Mouse (Mus musculus): Measurements from ENCODE around the gene Tnks2.

Gene Tnks2

DNA sequence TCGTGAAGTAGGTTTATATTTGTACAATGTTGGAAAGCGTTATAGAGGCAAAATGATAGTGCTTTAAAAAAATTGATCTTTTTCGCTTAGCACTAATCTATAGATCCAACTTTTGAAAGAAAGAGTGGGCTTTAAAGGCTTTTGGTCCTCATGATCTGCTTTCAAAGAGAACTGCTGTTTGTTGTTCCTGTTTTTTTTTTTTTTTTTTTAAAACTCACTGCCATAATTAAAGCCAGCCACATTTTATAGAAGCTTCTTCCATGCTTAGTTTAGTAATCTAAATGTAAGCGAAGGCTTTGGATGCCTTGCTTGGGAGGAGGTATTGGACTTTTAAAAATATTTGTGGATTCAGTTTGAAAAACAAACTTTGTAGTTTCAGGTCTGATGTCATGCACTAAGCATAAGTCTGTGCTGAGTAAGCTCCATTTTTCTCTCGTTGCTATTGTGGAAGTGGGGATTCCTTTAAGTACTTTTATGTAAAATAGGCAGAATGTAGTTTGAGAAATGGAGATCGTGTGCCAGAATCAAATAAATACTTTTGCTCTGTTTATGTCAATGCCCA lies 93.8 kb downstream of the Tnks2 start:
- intact Hi-C loops (cut with DNase I) = no loop called here

DNA sequence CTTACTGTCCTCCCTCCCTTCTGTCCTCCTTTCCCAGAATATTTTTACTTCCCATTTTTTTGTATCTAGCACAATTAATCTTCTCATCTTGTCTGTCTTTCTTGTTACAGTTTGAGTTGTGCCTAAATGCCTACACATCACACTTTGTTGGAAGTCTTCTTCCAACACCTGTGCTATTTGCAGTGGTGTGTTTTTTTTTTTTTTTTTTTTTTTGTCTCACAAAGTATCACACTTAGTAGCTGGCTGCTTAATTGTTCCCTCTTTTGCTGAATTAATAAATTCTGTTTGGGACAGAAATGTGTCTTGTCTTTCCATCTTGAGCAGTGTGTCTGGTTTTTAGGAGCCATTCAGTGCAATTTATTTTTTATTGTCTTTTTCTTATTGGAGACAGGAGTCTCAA lies 95.8 kb downstream of the Tnks2 start:
- intact Hi-C loops (cut with DNase I) = no loop called here

- intact Hi-C loops (cut with DNase I) = no loop called here
These were observed 98.1 kb downstream of the Tnks2 start for GRCm38 (mm10) chr19:36932097-36932496.

DNA sequence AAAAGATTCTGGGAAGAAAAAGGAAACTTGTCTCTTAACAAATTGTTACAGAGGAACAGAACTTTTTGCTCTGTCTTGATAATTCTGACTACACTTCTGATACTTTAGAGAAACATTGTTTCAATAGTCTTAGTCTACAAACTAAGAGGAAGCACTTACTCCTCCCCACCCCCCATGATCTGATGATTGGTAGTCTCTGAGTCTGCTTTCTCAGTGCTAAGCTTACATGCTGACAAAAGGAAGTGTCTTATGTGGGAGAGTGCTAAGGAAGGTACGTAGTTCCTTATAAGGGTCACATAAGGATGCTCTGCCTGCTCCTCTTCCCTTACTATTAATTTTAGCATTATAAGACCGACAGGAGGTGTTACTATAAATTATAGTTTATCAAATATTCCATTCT lies 98.6 kb downstream of the Tnks2 start:
- intact Hi-C loops (cut with DNase I) = no loop called here

GRCm38 (mm10) chr19:36936285-36936684 lies 102.3 kb downstream of the Tnks2 start:
- intact Hi-C loops (cut with DNase I) = no loop called here

- intact Hi-C loops (cut with DNase I) = no loop called here
These were observed 104.0 kb downstream of the Tnks2 start for GRCm38 (mm10) chr19:36938008-36938407.

GRCm38 (mm10) chr19:36940064-36940463 lies 106.0 kb downstream of the Tnks2 start:
- intact Hi-C loops (cut with DNase I) = no loop called here
